Mouse (Mus musculus): ENCODE measurements around the gene Slitrk3.
"Not testable (repeated sequence)": the region's sequence is repeated elsewhere in the genome, so short reads cannot be mapped to it uniquely, and the experiment has no call there.

Slitrk3 gene

GRCm38 (mm10) chr3:73057197-73057811 is at the start of gene Slitrk3:
Gene Slitrk3 (minus strand): TSS chr3:73057803.
- DNase-seq: peak; percentile 12

GRCm38 (mm10) chr3:73094445-73094844 is 36.8 kb upstream of the Slitrk3 start:
- not testable (repeated sequence) for DNase-seq

- no peak for DNase-seq
These were observed 27.0 kb upstream of the Slitrk3 start for GRCm38 (mm10) chr3:73084620-73085019.

GRCm38 (mm10) chr3:73065823-73066755 is 8.5 kb upstream of the Slitrk3 start:
- peak; percentile 38 for DNase-seq

GRCm38 (mm10) chr3:73058190-73058589 is 587 bp upstream of the Slitrk3 start:
- DNase-seq: no peak

- DNase-seq: no peak
These were observed 959 bp downstream of the Slitrk3 start for GRCm38 (mm10) chr3:73056492-73057196.

- no peak for DNase-seq
These were observed 1.6 kb downstream of the Slitrk3 start for GRCm38 (mm10) chr3:73056044-73056438.

- no peak for DNase-seq
These were observed 2.1 kb downstream of the Slitrk3 start for GRCm38 (mm10) chr3:73055399-73056043.

GRCm38 (mm10) chr3:73053451-73053931 is 4.1 kb downstream of the Slitrk3 start:
- no peak for DNase-seq

GRCm38 (mm10) chr3:73046248-73046647 is 11.4 kb downstream of the Slitrk3 start:
- peak; percentile 43 for DNase-seq

GRCm38 (mm10) chr3:73042256-73042655 is 15.3 kb downstream of the Slitrk3 start:
- DNase-seq: no peak

- DNase-seq: no peak
These were observed 51.6 kb downstream of the Slitrk3 start for GRCm38 (mm10) chr3:73006045-73006444.

- no peak for DNase-seq
These were observed 54.5 kb downstream of the Slitrk3 start for GRCm38 (mm10) chr3:73002933-73003696.

- no peak for DNase-seq
These were observed 60.1 kb downstream of the Slitrk3 start for GRCm38 (mm10) chr3:72997517-72997916.
